Mouse (Mus musculus) embryonic facial prominence, embryonic 14.5 days (tissue): Measurements from ENCODE around the gene Ago4. TPM values are rescaled to one million over a fixed set of nuclear protein-coding genes. Genes with fewer than 3 reads are reported as not detected.
A peak's percentile ranks its signal among the peaks of the same experiment; 100 is the strongest.

Source experiments
- ATAC-seq: fragments of 200-750 bp; cut with Nextera tagmentation; 2 replicates; pipeline ENCODE4 v1.8.0; 2017; ENCODE audit warnings: low read depth, moderate number of reproducible peaks, moderate TSS enrichment
- DNase-seq: peaks from one replicate; pipeline ENCODE4 v3.0.0-alpha.2; 2015; ENCODE audit warnings: low spot score
- H3K27ac ChIP-seq: fragments of 300-500 bp; sonication (generic); replicated peaks from 2 replicates; pipeline ENCODE4 v1.5.1; 2014; ENCODE audit warnings: low read depth, mild to moderate bottlenecking, low read length, moderate library complexity
- H3K27me3 ChIP-seq: fragments of 300-500 bp; sonication (generic); replicated peaks from 2 replicates; pipeline ENCODE4 v1.6.1; 2014; ENCODE audit warnings: low read length; ENCODE audit not compliant: control insufficient read depth, insufficient read depth
- H3K36me3 ChIP-seq: fragments of 300-500 bp; sonication (generic); 2 replicates; pipeline ENCODE4 v1.6.1; 2014; ENCODE audit warnings: low read length, mixed read lengths; ENCODE audit not compliant: control insufficient read depth, insufficient read depth
- H3K4me1 ChIP-seq: fragments of 300-500 bp; sonication (generic); 2 replicates; pipeline ENCODE4 v1.6.1; 2014; ENCODE audit warnings: antibody characterized with exemption, low read length; ENCODE audit not compliant: control insufficient read depth, insufficient read depth
- H3K4me2 ChIP-seq: fragments of 300-500 bp; sonication (generic); 2 replicates; pipeline ENCODE4 v1.6.1; 2014; ENCODE audit warnings: low read depth, mild to moderate bottlenecking, low read length, moderate library complexity, mixed read lengths
- H3K4me3 ChIP-seq: fragments of 300-500 bp; sonication (generic); 2 replicates; pipeline ENCODE4 v1.5.1; 2014; ENCODE audit warnings: low read depth, mild to moderate bottlenecking, low read length
- H3K9ac ChIP-seq: fragments of 300-500 bp; sonication (generic); 2 replicates; pipeline ENCODE4 v1.6.1; 2014; ENCODE audit warnings: low read depth, mild to moderate bottlenecking, low read length, moderate library complexity, mixed read lengths
- H3K9me3 ChIP-seq: fragments of 300-500 bp; sonication (generic); 2 replicates; pipeline ENCODE4 v1.6.1; 2016; ENCODE audit warnings: low read length; ENCODE audit not compliant: control insufficient read depth
- WGBS: fragments of 180-500 bp; shearing (Covaris S2); extraction: QIAGEN DNeasy Blood & Tissue Kit; methylation state at CpG from one replicate; pipeline ENCODE4 v1.1.7; 2014; 5-methylcytosine and 5-hydroxymethylcytosine counted together
- polyA plus RNA-seq: library from polyadenylated mRNA; unstranded; fragments of >200 nt; fragmentation: Nextera tagmentation; extraction: Ambion mirVana; gene quantifications from 2 replicates; pipeline ENCODE4 v1.2.1, GENCODE M21; 2014

The Ago4 gene
- 2.6 and 2.7 TPM in 2 replicates for polyA plus RNA-seq

DNA sequence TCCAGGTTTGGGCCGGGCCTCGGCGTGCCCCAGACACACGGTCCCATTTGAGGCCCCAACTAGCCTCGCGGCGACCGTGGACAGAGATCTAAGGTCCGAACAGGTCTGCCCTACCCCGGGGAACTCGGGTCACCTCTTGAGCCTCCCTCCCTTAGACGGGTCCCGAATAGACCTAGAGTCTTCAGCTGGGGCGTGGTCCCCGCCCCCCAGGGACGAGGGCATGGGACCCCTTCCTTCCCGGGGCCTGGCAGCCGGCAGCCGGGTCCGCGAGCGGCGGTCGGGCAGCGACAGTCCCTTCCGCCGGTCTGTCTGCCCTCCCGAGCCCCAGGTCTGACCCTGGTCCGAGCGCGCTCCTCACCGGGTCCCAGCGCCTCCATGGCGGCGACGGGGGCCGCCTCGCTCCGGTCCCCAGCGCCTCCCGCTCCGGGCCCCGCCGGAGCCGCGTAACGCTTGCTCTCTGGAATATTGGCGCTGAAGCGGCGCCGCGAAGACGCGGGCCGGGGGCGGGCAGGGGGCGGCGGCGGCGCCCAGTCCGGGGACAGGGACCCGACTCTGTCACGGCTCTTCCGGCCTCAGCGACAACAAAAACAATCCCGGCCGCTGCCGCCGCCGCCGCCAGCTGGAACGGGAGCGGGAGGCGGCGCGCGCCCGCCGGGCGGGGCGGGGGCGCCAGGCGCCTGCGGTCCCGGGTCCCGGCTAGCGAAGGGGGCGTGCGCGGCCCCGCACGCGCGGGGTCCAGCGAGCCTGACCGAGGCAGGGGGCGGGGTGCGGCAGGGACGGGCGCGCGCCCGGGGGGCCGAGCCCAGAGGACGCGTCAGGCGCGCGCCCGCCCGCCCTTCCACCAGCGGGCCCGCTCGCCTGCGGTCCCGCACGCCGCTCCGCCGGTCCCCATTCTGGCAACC lies at the start of gene Ago4:
Gene Ago4 (minus strand): TSS at position 646 of the 902 bp plus-strand sequence.
- peak within 1 kb of the TSS; percentile 91 for H3K4me3 ChIP-seq
- H3K9me3 ChIP-seq, result no peaks in the 10 kb centered on the region
- DNase-seq, result peak; percentile 85
- no peaks in the 10 kb centered on the region for H3K27me3 ChIP-seq
- H3K4me2 ChIP-seq, result peak within 1 kb of the TSS; percentile 91
- H3K4me1 ChIP-seq, result no peaks in the 10 kb centered on the region
- 0% methylated on average over 17 of the region's 120 CpGs for WGBS
- ATAC-seq, result peak; percentile 87
- H3K27ac ChIP-seq, result no peak within 1 kb of the TSS; the same call in 1 of the 2 replicates
- peak within 1 kb of the TSS; percentile 86 for H3K9ac ChIP-seq
- no peaks in the 10 kb centered on the region for H3K36me3 ChIP-seq

DNA sequence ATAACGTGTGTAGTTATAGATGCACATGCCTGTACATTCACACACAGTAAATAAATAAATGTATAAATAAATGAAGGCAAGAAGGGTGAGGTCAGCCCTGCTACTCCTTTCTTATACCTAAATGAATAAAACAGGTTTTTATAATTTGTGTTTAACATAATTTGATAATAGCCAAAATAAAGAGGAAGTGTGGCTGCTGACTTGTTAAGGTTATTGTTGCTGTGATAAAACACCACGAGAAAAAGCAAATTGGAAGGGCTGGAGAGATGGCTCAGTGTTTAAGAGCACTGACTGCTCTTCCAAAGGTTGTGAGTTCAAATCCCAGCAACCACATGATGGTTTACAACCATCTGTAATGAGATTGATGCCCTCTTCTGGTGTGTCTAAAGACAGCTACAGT lies 45.8 kb upstream of the Ago4 start:
- Histone ChIP-seq H3K4me1 (no peaks in the 10 kb centered on the region), H3K9ac (no peak overlapping the region), H3K27ac (no peak overlapping the region), H3K36me3 (peaks cover 93% of the 10 kb centered on the region), H3K4me2 (no peak overlapping the region), H3K27me3 (no peaks in the 10 kb centered on the region), H3K9me3 (no peaks in the 10 kb centered on the region), H3K4me3 (no peak overlapping the region)
- 82% methylated on average over 2 of the region's 2 CpGs for WGBS
- ATAC-seq (no peak), DNase-seq (no peak)

DNA sequence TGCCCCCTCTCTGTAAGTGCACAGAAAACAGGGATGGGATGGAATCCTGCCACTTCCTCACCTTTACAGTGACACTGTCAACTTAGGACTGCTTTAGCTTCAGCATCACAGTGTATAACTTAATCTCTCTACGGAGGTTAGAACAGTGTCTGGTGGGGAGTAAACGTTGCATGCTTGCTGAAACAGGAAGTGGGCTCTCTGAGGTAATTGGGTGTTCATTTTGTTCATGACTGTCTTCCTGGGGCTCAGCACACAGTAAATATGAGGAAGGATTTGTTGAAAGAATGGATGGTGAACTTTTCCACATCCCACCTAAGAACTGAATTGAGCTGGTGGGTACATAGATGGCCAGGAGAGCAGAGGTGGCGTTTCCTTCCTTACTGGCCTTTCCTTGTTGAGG lies 44.6 kb upstream of the Ago4 start:
- no peak for DNase-seq
- Histone ChIP-seq H3K9ac (no peak overlapping the region), H3K9me3 (no peaks in the 10 kb centered on the region), H3K27ac (no peak overlapping the region), H3K27me3 (no peaks in the 10 kb centered on the region), H3K4me1 (no peaks in the 10 kb centered on the region), H3K4me3 (no peak overlapping the region), H3K36me3 (peaks cover 93% of the 10 kb centered on the region), H3K4me2 (no peak overlapping the region)
- no peak for ATAC-seq
- 90% methylated on average over 3 of the region's 3 CpGs for WGBS

DNA sequence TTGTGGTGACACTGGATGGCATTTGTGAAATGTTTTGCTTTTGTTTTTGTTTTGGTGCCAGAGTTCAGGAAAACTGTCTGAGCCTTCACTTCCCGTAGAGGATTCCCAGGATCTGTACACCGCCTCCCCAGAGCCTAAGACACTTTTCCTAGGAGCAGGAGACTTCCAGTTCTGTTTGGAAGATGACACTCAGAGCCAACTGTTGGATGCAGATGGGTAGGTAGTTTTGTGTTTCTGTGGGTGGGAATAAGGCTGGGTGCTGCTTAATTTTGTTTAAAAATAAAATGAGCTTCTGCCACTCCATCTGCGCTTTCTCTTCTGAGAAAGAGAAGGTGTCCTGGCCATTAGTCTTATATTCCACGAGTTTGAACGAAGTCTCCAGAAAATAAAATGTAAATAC lies 43.0 kb upstream of the Ago4 start:
- 93% methylated on average over 5 of the region's 5 CpGs for WGBS
- H3K4me1 ChIP-seq, result no peaks in the 10 kb centered on the region
- H3K27ac ChIP-seq, result no peak overlapping the region

DNA sequence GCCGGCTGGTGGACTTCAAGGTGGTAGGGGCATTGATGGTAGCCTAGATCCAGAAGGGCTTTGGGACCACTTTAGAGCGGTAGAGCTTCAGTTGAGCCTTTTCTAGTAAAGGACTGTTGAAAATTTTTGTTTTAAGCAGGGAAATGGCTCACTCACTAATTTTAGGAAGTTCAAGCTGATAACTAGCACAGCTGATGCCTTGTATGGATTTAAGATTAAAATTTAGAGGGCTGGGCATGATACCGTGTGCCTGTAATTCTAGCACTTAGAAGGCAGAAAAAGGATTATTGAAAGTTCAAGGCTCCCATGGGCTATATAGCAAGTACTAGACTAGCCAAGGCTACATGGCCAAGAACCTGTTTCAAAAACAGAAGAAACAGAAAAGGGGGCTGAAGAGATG lies 36.5 kb upstream of the Ago4 start:
- ATAC-seq (no peak), DNase-seq (no peak)

More for the DNA sequence above, 43.0 kb upstream of the Ago4 start:
- Histone ChIP-seq H3K9ac (no peak overlapping the region), H3K36me3 (peaks cover 90% of the 10 kb centered on the region), H3K4me3 (no peak overlapping the region), H3K9me3 (no peaks in the 10 kb centered on the region), H3K27me3 (no peaks in the 10 kb centered on the region), H3K4me2 (no peak overlapping the region)
- no peak for DNase-seq
- no peak for ATAC-seq

DNA sequence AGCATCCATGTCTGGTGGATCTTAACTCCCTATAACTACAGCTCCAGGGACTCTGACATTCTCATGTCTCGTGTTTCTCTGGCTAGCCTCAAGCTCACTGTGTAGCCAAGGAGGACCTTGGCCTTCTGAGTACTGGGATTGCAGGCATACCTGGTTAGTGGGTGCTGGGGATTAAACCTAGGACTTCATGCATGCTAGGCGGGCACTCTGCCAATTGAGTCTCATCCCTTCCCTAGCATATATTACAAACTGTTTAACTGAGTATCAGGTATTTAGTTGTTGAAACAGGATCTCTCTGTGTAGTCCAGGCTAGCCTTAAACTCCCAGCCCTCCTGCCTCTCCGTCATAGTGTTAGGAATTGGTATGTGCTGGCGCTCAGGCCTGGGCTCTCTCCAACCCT lies 34.0 kb upstream of the Ago4 start:
- no peaks in the 10 kb centered on the region for H3K4me1 ChIP-seq
- no peaks in the 10 kb centered on the region for H3K27me3 ChIP-seq
- ATAC-seq, result no peak
- no peak overlapping the region for H3K9ac ChIP-seq
- H3K36me3 ChIP-seq, result peaks cover 54% of the 10 kb centered on the region
- no peak overlapping the region for H3K4me2 ChIP-seq
- H3K4me3 ChIP-seq, result no peak overlapping the region
- 95% methylated on average over 4 of the region's 4 CpGs for WGBS
- no peak overlapping the region for H3K27ac ChIP-seq
- H3K9me3 ChIP-seq, result no peaks in the 10 kb centered on the region
- no peak for DNase-seq

More for the DNA sequence above, 36.5 kb upstream of the Ago4 start:
- Histone ChIP-seq H3K9ac (no peak overlapping the region), H3K9me3 (no peaks in the 10 kb centered on the region), H3K27ac (no peak overlapping the region), H3K27me3 (no peaks in the 10 kb centered on the region), H3K4me1 (no peaks in the 10 kb centered on the region), H3K36me3 (peaks cover 61% of the 10 kb centered on the region), H3K4me2 (no peak overlapping the region), H3K4me3 (no peak overlapping the region)
- WGBS, result 92% methylated on average over 3 of the region's 3 CpGs

DNA sequence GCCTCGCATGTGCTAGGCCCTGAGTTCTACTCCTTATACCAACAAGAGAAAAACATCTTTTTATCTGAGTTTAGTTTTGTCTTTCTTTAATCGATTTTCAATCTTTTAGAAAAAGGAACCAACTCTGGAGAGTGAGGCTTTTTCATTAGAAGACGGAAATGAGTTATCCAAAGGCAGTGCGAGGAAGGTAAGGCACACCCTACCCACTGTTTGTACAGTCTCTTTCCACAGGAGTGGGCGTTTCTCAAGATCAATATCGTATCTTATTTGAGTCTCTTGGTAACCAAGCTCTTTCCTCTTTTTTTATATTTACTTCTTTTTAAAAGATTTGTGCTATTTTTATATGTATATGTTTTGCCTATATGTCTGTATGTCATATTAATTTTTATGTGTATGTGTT lies 30.5 kb upstream of the Ago4 start:
- no peak for ATAC-seq
- H3K9me3 ChIP-seq, result no peaks in the 10 kb centered on the region
- H3K9ac ChIP-seq, result no peak overlapping the region
- peaks cover 65% of the 10 kb centered on the region for H3K36me3 ChIP-seq
- H3K27me3 ChIP-seq, result no peaks in the 10 kb centered on the region
- H3K4me3 ChIP-seq, result no peak overlapping the region
- H3K27ac ChIP-seq, result no peak overlapping the region
- H3K4me1 ChIP-seq, result no peaks in the 10 kb centered on the region
- WGBS, result 89% methylated on average over 6 of the region's 6 CpGs
- DNase-seq, result no peak
- no peak overlapping the region for H3K4me2 ChIP-seq

DNA sequence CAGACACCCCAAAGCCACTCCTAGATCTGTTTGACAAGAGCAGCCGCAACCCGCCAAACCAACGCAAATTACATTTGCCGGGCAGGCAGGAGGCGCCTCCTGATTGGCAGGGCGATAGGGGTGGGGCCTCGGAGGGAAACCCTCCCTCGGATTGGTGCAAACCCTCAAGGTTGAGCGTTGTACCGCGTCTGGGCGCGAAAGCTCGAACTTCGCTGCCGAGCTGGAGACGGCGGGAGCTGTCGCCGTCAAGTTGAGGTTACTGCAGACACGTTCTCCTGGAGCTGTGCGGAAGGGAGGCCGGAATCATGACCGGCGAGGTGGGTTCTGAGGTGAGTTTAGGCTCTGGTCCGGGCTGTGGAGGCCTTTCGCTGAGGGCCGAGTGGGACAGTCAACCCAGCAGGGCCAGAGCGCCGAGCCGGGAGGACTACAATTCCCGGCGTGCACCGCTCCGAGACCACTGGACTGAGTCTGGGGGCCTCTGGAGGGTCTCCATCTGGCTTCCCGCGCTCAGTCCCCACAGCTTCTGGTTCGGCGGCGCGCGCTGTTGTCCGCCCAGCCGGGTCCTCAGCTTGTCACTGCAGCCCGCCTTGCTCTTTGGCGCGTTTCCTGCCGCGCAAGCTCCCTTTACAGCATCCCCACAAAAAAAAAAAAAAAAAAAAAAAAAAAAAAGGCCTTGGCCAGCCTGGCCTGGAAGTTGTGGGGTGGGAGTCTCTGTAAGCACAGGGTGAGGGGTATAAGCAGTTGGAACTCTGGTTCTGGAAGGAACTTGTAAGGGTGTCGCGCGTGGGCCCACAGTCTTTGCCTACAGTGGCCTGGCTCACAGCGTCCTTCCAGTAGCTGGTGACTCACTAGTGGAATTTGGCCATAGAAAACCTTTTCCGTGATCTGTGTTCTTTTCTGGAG lies 23.8 kb upstream of the Ago4 start, which contains the start of gene Clspn:
Gene Clspn (plus strand): TSS at position 127 of the 903 bp plus-strand sequence.
- H3K36me3 ChIP-seq, result peaks cover 15% of the 10 kb centered on the region
- WGBS, result under 1% methylated on average over 44 of the region's 54 CpGs

More for the DNA sequence above, 23.8 kb upstream of the Ago4 start, which contains the start of gene Clspn:
- H3K27ac ChIP-seq, result peak within 1 kb of the TSS; percentile 70; the same call in 1 of the 2 replicates
- peaks cover 5% of the 10 kb centered on the region; the same call in 1 of the 2 replicates for H3K4me1 ChIP-seq
- no peaks in the 10 kb centered on the region for H3K27me3 ChIP-seq
- H3K9ac ChIP-seq, result peak within 1 kb of the TSS; percentile 73
- ATAC-seq (peak; percentile 99), DNase-seq (peak; percentile 96)
- H3K4me3 ChIP-seq, result peak within 1 kb of the TSS; percentile 77
- peak within 1 kb of the TSS; percentile 65 for H3K4me2 ChIP-seq
- no peaks in the 10 kb centered on the region for H3K9me3 ChIP-seq
